Mouse (Mus musculus) adrenal gland, adult 8-10 months (tissue): Measurements from ENCODE around the gene Fgfrl1. TPM values are rescaled to one million over a fixed set of nuclear protein-coding genes. Genes with fewer than 3 reads are reported as not detected.

ENCODE experiments used
- DNase-seq: peaks from one replicate; pipeline ENCODE4 v3.0.0; 2022
- total RNA-seq, 4 experiments: library from RNA; stranded (reverse); gene quantifications; 2 replicates each; pipeline ENCODE4 v1.2.4; 2022

The Fgfrl1 gene
- total RNA-seq, 4 experiments from 2014 or later = 29.5 to 52.6 (median 34.7) TPM

- no peak for DNase-seq
These were observed 23.7 kb upstream of the Fgfrl1 start for GRCm38 (mm10) chr5:108668387-108668932.

- DNase-seq = peak; percentile 89
These were observed 22.9 kb upstream of the Fgfrl1 start, which contains the start of gene Dgkq for GRCm38 (mm10) chr5:108668977-108669936. Dgkq (minus strand) TSS chr5:108669672.

- DNase-seq = no peak
These were observed 22.2 kb upstream of the Fgfrl1 start for GRCm38 (mm10) chr5:108669986-108670385.

GRCm38 (mm10) chr5:108670785-108671184 lies 21.4 kb upstream of the Fgfrl1 start:
- no peak for DNase-seq

GRCm38 (mm10) chr5:108671757-108672156 lies 20.4 kb upstream of the Fgfrl1 start:
- no peak for DNase-seq

- no peak for DNase-seq
These were observed 17.6 kb upstream of the Fgfrl1 start for GRCm38 (mm10) chr5:108674624-108675023.

GRCm38 (mm10) chr5:108675251-108675816 lies 16.8 kb upstream of the Fgfrl1 start, which contains the start of gene Slc26a1:
Slc26a1 (minus strand) TSS chr5:108675569.
- DNase-seq = no peak

GRCm38 (mm10) chr5:108676772-108677498 lies 15.2 kb upstream of the Fgfrl1 start:
- no peak for DNase-seq

GRCm38 (mm10) chr5:108677605-108678295 lies 14.4 kb upstream of the Fgfrl1 start:
- DNase-seq = no peak

- no peak for DNase-seq
These were observed 13.8 kb upstream of the Fgfrl1 start for GRCm38 (mm10) chr5:108678296-108678854.

GRCm38 (mm10) chr5:108679909-108680308 lies 12.3 kb upstream of the Fgfrl1 start:
- no peak for DNase-seq

GRCm38 (mm10) chr5:108680871-108681270 lies 11.3 kb upstream of the Fgfrl1 start:
- peak; percentile 73 for DNase-seq

- DNase-seq = no peak
These were observed 3.1 kb upstream of the Fgfrl1 start for GRCm38 (mm10) chr5:108689091-108689490.

GRCm38 (mm10) chr5:108691152-108691551 lies 1.0 kb upstream of the Fgfrl1 start:
- DNase-seq = no peak

GRCm38 (mm10) chr5:108693872-108694288 lies 1.7 kb downstream of the Fgfrl1 start:
- peak; percentile 71 for DNase-seq

- DNase-seq = no peak
These were observed 2.4 kb downstream of the Fgfrl1 start for GRCm38 (mm10) chr5:108694352-108695261.

GRCm38 (mm10) chr5:108695861-108696260 lies 3.7 kb downstream of the Fgfrl1 start:
- no peak for DNase-seq

GRCm38 (mm10) chr5:108696542-108696941 lies 4.4 kb downstream of the Fgfrl1 start:
- no peak for DNase-seq

- DNase-seq = no peak
These were observed 5.2 kb downstream of the Fgfrl1 start for GRCm38 (mm10) chr5:108697341-108697753.

- no peak for DNase-seq
These were observed 8.2 kb downstream of the Fgfrl1 start for GRCm38 (mm10) chr5:108700346-108700745.
